Mouse (Mus musculus): Measurements from ENCODE around the gene Olfr862. TPM values are rescaled to one million over a fixed set of nuclear protein-coding genes. Genes with fewer than 3 reads are reported as not detected.

Gene Olfr862
- polyA plus RNA-seq (2017; shearing (Covaris generic)), result 0.34 TPM

GRCm38 (mm10) chr9:19887904-19888303, at the start of gene Olfr862:
TSS of gene Olfr862 (minus strand) at chr9:19888004.

GRCm38 (mm10) chr9:19916565-19916964, 28.8 kb upstream of the Olfr862 start, which contains the start of gene Olfr77:
TSS of gene Olfr77 (plus strand) at chr9:19916865.

GRCm38 (mm10) chr9:19849647-19850046, 38.2 kb downstream of the Olfr862 start, which contains the start of gene Olfr860:
TSS of gene Olfr860 (minus strand) at chr9:19849747.

Other genes with a start within 250 kb of the Olfr862 start
- not detected for gene Olfr857, start 178.6 kb downstream of the Olfr862 start, polyA plus RNA-seq (2017; shearing (Covaris generic))
- gene Olfr58, start 107.7 kb downstream of the Olfr862 start, polyA plus RNA-seq (2017; shearing (Covaris generic)), result not detected
- gene Olfr859, start 83.1 kb downstream of the Olfr862 start, polyA plus RNA-seq (2017; shearing (Covaris generic)), result 0.26 TPM
- gene Olfr860, start 38.3 kb downstream of the Olfr862 start, polyA plus RNA-seq (2017; shearing (Covaris generic)), result 0.20 TPM
- gene Olfr77, start 28.9 kb upstream of the Olfr862 start, polyA plus RNA-seq (2017; shearing (Covaris generic)), result 1.5 TPM
- not detected for gene Olfr866, start 140.0 kb upstream of the Olfr862 start, polyA plus RNA-seq (2017; shearing (Covaris generic))
- not detected for gene Olfr867, start 169.6 kb upstream of the Olfr862 start, polyA plus RNA-seq (2017; shearing (Covaris generic))
- gene Olfr868, start 210.6 kb upstream of the Olfr862 start, polyA plus RNA-seq (2017; shearing (Covaris generic)), result not detected
- gene Olfr869, start 241.0 kb upstream of the Olfr862 start, polyA plus RNA-seq (2017; shearing (Covaris generic)), result not detected